Mouse (Mus musculus) stomach, embryonic 15.5 days (tissue): ENCODE measurements around the gene Cldn4. TPM values are rescaled to one million over a fixed set of nuclear protein-coding genes. Genes with fewer than 3 reads are reported as not detected.

Experiments used
- ATAC-seq: fragments of 200-750 bp; cut with Nextera tagmentation; 2 replicates; pipeline ENCODE4 v1.8.0; 2017; ENCODE audit warnings: low read depth, moderate number of reproducible peaks, moderate TSS enrichment; ENCODE audit not compliant: insufficient read depth, low FRiP score
- H3K27ac ChIP-seq: fragments of 300-500 bp; sonication (generic); 2 replicates; pipeline ENCODE4 v1.5.1; 2015; ENCODE audit warnings: mild to moderate bottlenecking, inconsistent platforms
- H3K27me3 ChIP-seq: fragments of 300-500 bp; sonication (generic); replicated peaks from 2 replicates; pipeline ENCODE4 v1.6.1; 2015; ENCODE audit warnings: inconsistent platforms
- H3K36me3 ChIP-seq: fragments of 300-500 bp; sonication (generic); 2 replicates; pipeline ENCODE4 v1.6.1; 2015; ENCODE audit warnings: inconsistent platforms
- H3K4me1 ChIP-seq: fragments of 300-500 bp; sonication (generic); 2 replicates; pipeline ENCODE4 v1.6.1; 2015; ENCODE audit warnings: inconsistent platforms
- H3K4me2 ChIP-seq: fragments of 300-500 bp; sonication (generic); 2 replicates; pipeline ENCODE4 v1.6.1; 2015; ENCODE audit warnings: mild to moderate bottlenecking, inconsistent platforms
- H3K4me3 ChIP-seq: fragments of 300-500 bp; sonication (generic); replicated peaks from 2 replicates; pipeline ENCODE4 v1.5.1; 2015; ENCODE audit warnings: inconsistent platforms
- H3K9ac ChIP-seq: fragments of 300-500 bp; sonication (generic); 2 replicates; pipeline ENCODE4 v1.6.1; 2015; ENCODE audit warnings: inconsistent platforms
- H3K9me3 ChIP-seq: fragments of 300-500 bp; sonication (generic); 2 replicates; pipeline ENCODE4 v1.6.1; 2016; ENCODE audit warnings: inconsistent platforms
- WGBS: fragments of 180-500 bp; shearing (Covaris S2); methylation state at CpG from one replicate; pipeline ENCODE4 v1.1.7; 2015; 5-methylcytosine and 5-hydroxymethylcytosine counted together
- polyA plus RNA-seq: library from polyadenylated mRNA; unstranded; fragments of >200 nt; fragmentation: Nextera tagmentation; extraction: Ambion mirVana; gene quantifications from 2 replicates; pipeline ENCODE4 v1.2.1, GENCODE M21; 2015

Gene Cldn4
- polyA plus RNA-seq, 1 experiment from 2014 or later = 58.6 TPM

- Histone ChIP-seq H3K9ac (no peak within 1 kb of the TSS), H3K27ac (no peak within 1 kb of the TSS), H3K27me3 (no peaks in the 10 kb centered on the region), H3K4me3 (no peak within 1 kb of the TSS), H3K4me1 (no peaks in the 10 kb centered on the region), H3K36me3 (no peaks in the 10 kb centered on the region), H3K9me3 (no peaks in the 10 kb centered on the region), H3K4me2 (no peak within 1 kb of the TSS)
- WGBS = 83% methylated on average over 6 of the region's 6 CpGs
- 0 out of 2 replicates have a peak, but pooled peaks have one; percentile 11 for ATAC-seq
Observed at GRCm38 (mm10) chr5:134906633-134907032, 40.1 kb downstream of the Cldn4 start, which contains the start of gene Tmem270. Tmem270 (minus strand) TSS chr5:134906733.

GRCm38 (mm10) chr5:134901644-134902027, 45.1 kb downstream of the Cldn4 start:
- Histone ChIP-seq H3K36me3 (no peaks in the 10 kb centered on the region), H3K27me3 (no peaks in the 10 kb centered on the region), H3K4me3 (no peak overlapping the region), H3K27ac (no peak overlapping the region), H3K9ac (no peak overlapping the region), H3K9me3 (no peaks in the 10 kb centered on the region), H3K4me2 (no peak overlapping the region), H3K4me1 (peaks cover 9% of the 10 kb centered on the region)
- no peak for ATAC-seq
- WGBS = 64% methylated on average over 8 of the region's 8 CpGs

- H3K9ac ChIP-seq = no peak overlapping the region
- WGBS = 23% methylated on average over 12 of the region's 12 CpGs
- ATAC-seq = peak; percentile 67; the same call in 1 of the 2 replicates
Observed at GRCm38 (mm10) chr5:134901012-134901643, 45.6 kb downstream of the Cldn4 start.

GRCm38 (mm10) chr5:134897596-134897995, 49.1 kb downstream of the Cldn4 start:
- no peak overlapping the region for H3K9ac ChIP-seq
- no peak overlapping the region for H3K27ac ChIP-seq
- no peaks in the 10 kb centered on the region for H3K27me3 ChIP-seq
- H3K4me3 ChIP-seq = no peak overlapping the region
- 30% methylated on average over 17 of the region's 17 CpGs for WGBS
- peak overlapping the region; percentile 21; the same call in 1 of the 2 replicates for H3K4me2 ChIP-seq
- H3K4me1 ChIP-seq = peaks cover 12% of the 10 kb centered on the region
- ATAC-seq = no peak
- H3K36me3 ChIP-seq = no peaks in the 10 kb centered on the region
- no peaks in the 10 kb centered on the region for H3K9me3 ChIP-seq

More at GRCm38 (mm10) chr5:134901012-134901643, 45.6 kb downstream of the Cldn4 start:
- no peak overlapping the region for H3K27ac ChIP-seq
- no peaks in the 10 kb centered on the region for H3K9me3 ChIP-seq
- H3K4me1 ChIP-seq = peaks cover 10% of the 10 kb centered on the region
- H3K4me2 ChIP-seq = no peak overlapping the region
- no peaks in the 10 kb centered on the region for H3K36me3 ChIP-seq
- H3K4me3 ChIP-seq = no peak overlapping the region
- no peaks in the 10 kb centered on the region for H3K27me3 ChIP-seq

GRCm38 (mm10) chr5:134896965-134897364, 49.8 kb downstream of the Cldn4 start:
- H3K4me1 ChIP-seq = peaks cover 12% of the 10 kb centered on the region
- H3K27ac ChIP-seq = no peak overlapping the region
- no peaks in the 10 kb centered on the region for H3K27me3 ChIP-seq
- WGBS = 76% methylated on average over 8 of the region's 8 CpGs
- no peak overlapping the region for H3K4me2 ChIP-seq
- no peaks in the 10 kb centered on the region for H3K9me3 ChIP-seq
- no peak overlapping the region for H3K4me3 ChIP-seq
- no peaks in the 10 kb centered on the region for H3K36me3 ChIP-seq
- ATAC-seq = no peak
- no peak overlapping the region for H3K9ac ChIP-seq

- no peaks in the 10 kb centered on the region for H3K27me3 ChIP-seq
- no peaks in the 10 kb centered on the region for H3K9me3 ChIP-seq
- peaks cover 12% of the 10 kb centered on the region for H3K4me1 ChIP-seq
- H3K4me3 ChIP-seq = no peak overlapping the region
- 47% methylated on average over 8 of the region's 8 CpGs for WGBS
- no peak overlapping the region for H3K27ac ChIP-seq
- H3K36me3 ChIP-seq = no peaks in the 10 kb centered on the region
- H3K9ac ChIP-seq = no peak overlapping the region
- ATAC-seq = peak; percentile 37
- H3K4me2 ChIP-seq = no peak overlapping the region
Observed at GRCm38 (mm10) chr5:134895291-134895690, 51.4 kb downstream of the Cldn4 start.

Other genes with a start within 250 kb of the Cldn4 start
- gene Eln, start 199.6 kb downstream of the Cldn4 start, polyA plus RNA-seq = 88.3 and 92.2 TPM in 2 replicates
- gene Tmem270, start 40.2 kb downstream of the Cldn4 start, polyA plus RNA-seq = not detected in 2 replicates
- gene Cldn13, start 31.4 kb downstream of the Cldn4 start, polyA plus RNA-seq = 7.9 and 22.3 TPM in 2 replicates
- gene Mettl27, start 14.6 kb downstream of the Cldn4 start, polyA plus RNA-seq = 20.9 and 21.0 TPM in 2 replicates
- 120 and 147 TPM in 2 replicates for gene Cldn3, start 39.3 kb upstream of the Cldn4 start, polyA plus RNA-seq
- 70.9 and 78.9 TPM in 2 replicates for gene Abhd11, start 62.2 kb upstream of the Cldn4 start, polyA plus RNA-seq
- gene Stx1a, start 76.5 kb upstream of the Cldn4 start, polyA plus RNA-seq = 11.8 and 12.3 TPM in 2 replicates
- 28.9 and 33.5 TPM in 2 replicates for gene Dnajc30, start 117.3 kb upstream of the Cldn4 start, polyA plus RNA-seq
- gene Bud23, start 118.0 kb upstream of the Cldn4 start, polyA plus RNA-seq = 98.6 and 112 TPM in 2 replicates
- 7.3 and 7.6 TPM in 2 replicates for gene Vps37d, start 131.3 kb upstream of the Cldn4 start, polyA plus RNA-seq
- 5.8 and 7.5 TPM in 2 replicates for gene Mlxipl, start 143.0 kb upstream of the Cldn4 start, polyA plus RNA-seq
- 20.9 and 27.0 TPM in 2 replicates for gene Tbl2, start 202.7 kb upstream of the Cldn4 start, polyA plus RNA-seq
- gene Bcl7b, start 221.3 kb upstream of the Cldn4 start, polyA plus RNA-seq = 48.4 and 56.0 TPM in 2 replicates
- 37.3 and 40.1 TPM in 2 replicates for gene Baz1b, start 240.3 kb upstream of the Cldn4 start, polyA plus RNA-seq